Mouse (Mus musculus) midbrain, embryonic 14.5 days (tissue): ENCODE results near the gene Htatip2. TPM values are rescaled to one million over a fixed set of nuclear protein-coding genes. Genes with fewer than 3 reads are reported as not detected.

Source experiments
- ATAC-seq: fragments of 200-750 bp; cut with Nextera tagmentation; 2 replicates; pipeline ENCODE4 v1.8.0; 2017; ENCODE audit warnings: moderate number of reproducible peaks, moderate library complexity; ENCODE audit not compliant: low FRiP score, low TSS enrichment
- DNase-seq: peaks from one replicate; pipeline ENCODE4 v3.0.0-alpha.2; 2015
- H3K27ac ChIP-seq: fragments of 300-500 bp; sonication (generic); replicated peaks from 2 replicates; pipeline ENCODE4 v1.5.1; 2014; ENCODE audit warnings: mild to moderate bottlenecking, low read depth, low read length, moderate library complexity
- H3K27me3 ChIP-seq: fragments of 300-500 bp; sonication (generic); 2 replicates; pipeline ENCODE4 v1.6.1; 2014; ENCODE audit warnings: low read length, control low read depth, mixed read lengths; ENCODE audit not compliant: control insufficient read depth, insufficient read depth
- H3K36me3 ChIP-seq: fragments of 300-500 bp; sonication (generic); 2 replicates; pipeline ENCODE4 v1.6.1; 2014; ENCODE audit warnings: low read length, control low read depth; ENCODE audit not compliant: control insufficient read depth, insufficient read depth
- H3K4me1 ChIP-seq: fragments of 300-500 bp; sonication (generic); 2 replicates; pipeline ENCODE4 v1.6.1; 2014; ENCODE audit warnings: mild to moderate bottlenecking, antibody characterized with exemption, low read length, control low read depth; ENCODE audit not compliant: control insufficient read depth, insufficient read depth
- H3K4me2 ChIP-seq: fragments of 300-500 bp; sonication (generic); 2 replicates; pipeline ENCODE4 v1.6.1; 2014; ENCODE audit warnings: mild to moderate bottlenecking, low read length, moderate library complexity
- H3K4me3 ChIP-seq: fragments of 300-500 bp; sonication (generic); replicated peaks from 2 replicates; pipeline ENCODE4 v1.5.1; 2014; ENCODE audit warnings: low read depth, low read length
- H3K9ac ChIP-seq: fragments of 300-500 bp; sonication (generic); replicated peaks from 2 replicates; pipeline ENCODE4 v1.6.1; 2014; ENCODE audit warnings: mild to moderate bottlenecking, low read length, moderate library complexity
- H3K9me3 ChIP-seq: fragments of 300-500 bp; sonication (generic); 2 replicates; pipeline ENCODE4 v1.6.1; 2016; ENCODE audit warnings: low read length, control low read depth, mixed read lengths; ENCODE audit not compliant: control insufficient read depth
- WGBS: fragments of 180-500 bp; shearing (Covaris S2); extraction: QIAGEN DNeasy Blood & Tissue Kit; methylation state at CpG from one replicate; pipeline ENCODE4 v1.1.7; 2014; 5-methylcytosine and 5-hydroxymethylcytosine counted together
- polyA plus RNA-seq: library from polyadenylated mRNA; unstranded; fragments of >200 nt; fragmentation: Nextera tagmentation; extraction: Ambion mirVana; gene quantifications from 2 replicates; pipeline ENCODE4 v1.2.1, GENCODE M21; 2014

Htatip2 gene
- polyA plus RNA-seq, 1 experiment from 2014 or later: 2.7 TPM

DNA sequence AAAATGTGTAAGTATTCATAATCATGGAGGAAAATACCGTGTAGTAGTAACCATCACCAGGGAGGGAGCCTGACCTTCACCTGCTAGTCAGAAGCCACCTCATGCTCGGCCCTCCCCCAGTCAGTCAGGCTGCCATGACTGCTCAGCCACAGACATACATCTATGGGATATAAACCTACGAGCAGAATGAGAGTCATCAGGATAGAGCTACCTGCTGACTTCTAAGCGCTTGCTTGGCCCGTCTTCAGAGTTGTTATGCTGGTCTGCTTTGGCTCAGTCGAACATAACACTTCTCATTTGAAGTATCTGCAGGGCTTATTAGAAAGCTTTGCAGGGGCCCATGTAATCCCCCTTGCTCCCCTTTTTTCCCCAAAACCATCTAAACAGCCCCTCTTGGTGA is 44.6 kb downstream of the Htatip2 start:
- DNase-seq (no peak), ATAC-seq (no peak)
- H3K4me3 ChIP-seq: no peak overlapping the region
- WGBS: 91% methylated on average over 6 of the region's 6 CpGs
- H3K4me1 ChIP-seq: no peaks in the 10 kb centered on the region
- no peaks in the 10 kb centered on the region for H3K9me3 ChIP-seq
- no peak overlapping the region for H3K4me2 ChIP-seq
- peaks cover 23% of the 10 kb centered on the region for H3K36me3 ChIP-seq
- no peaks in the 10 kb centered on the region for H3K27me3 ChIP-seq
- no peak overlapping the region for H3K9ac ChIP-seq
- H3K27ac ChIP-seq: no peak overlapping the region

DNA sequence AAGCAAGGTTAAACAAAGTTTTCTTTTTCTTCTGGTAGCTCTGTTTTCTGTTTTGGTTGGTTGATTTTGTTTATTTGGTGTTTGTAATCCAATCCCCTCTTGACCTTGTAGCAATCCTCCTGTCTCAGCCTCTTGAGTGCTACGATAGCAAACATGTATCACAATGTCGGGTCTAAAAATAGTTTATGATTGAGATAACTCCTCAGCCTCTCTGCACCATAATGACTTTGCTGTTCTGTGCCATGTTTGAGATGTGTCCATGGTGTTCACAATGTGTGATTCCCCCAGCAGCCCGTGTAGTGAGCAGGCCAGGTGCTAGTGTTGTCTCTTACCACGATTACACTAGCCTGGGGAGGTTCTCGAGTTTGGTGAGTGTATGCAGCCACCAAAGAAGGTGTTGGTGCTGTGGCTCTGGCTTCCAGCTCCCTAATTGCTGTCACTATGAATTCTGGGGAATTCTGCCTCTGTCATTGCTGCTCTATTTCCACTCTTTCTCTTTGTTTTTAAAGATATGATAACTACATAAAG is 45.8 kb downstream of the Htatip2 start:
- WGBS: 86% methylated on average over 5 of the region's 5 CpGs
- Histone ChIP-seq H3K4me3 (no peak overlapping the region), H3K9ac (no peak overlapping the region), H3K4me1 (no peaks in the 10 kb centered on the region), H3K27ac (no peak overlapping the region), H3K36me3 (peaks cover 20% of the 10 kb centered on the region), H3K27me3 (no peaks in the 10 kb centered on the region), H3K9me3 (no peaks in the 10 kb centered on the region), H3K4me2 (no peak overlapping the region)
- ATAC-seq (no peak), DNase-seq (no peak)

DNA sequence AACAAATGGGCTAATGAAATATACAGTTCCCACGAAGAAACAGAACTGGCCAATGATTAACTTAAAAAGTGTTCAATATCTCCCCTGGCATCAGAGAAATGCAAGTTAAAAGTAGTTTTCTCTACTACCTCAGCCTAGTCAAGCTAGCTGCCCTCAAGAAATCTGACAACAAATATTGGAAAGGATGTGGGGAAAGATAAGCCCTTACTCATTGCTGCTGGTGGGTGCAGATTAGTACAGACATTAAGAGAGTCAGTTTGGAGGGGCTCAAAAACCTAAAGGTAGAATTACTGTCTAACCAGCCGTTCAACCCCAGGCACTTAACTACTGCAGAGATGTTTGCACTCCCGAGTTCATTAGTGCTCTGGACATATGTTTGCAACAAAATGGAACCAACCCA is 46.7 kb downstream of the Htatip2 start:
- Histone ChIP-seq H3K27ac (no peak overlapping the region), H3K4me3 (no peak overlapping the region), H3K9ac (no peak overlapping the region), H3K4me2 (no peak overlapping the region), H3K36me3 (peaks cover 16% of the 10 kb centered on the region; the same call in 1 of the 2 replicates), H3K4me1 (no peaks in the 10 kb centered on the region), H3K27me3 (no peaks in the 10 kb centered on the region), H3K9me3 (no peaks in the 10 kb centered on the region)
- no peak for DNase-seq
- ATAC-seq: no peak
- WGBS: 86% methylated on average over 3 of the region's 3 CpGs

- ATAC-seq (no peak), DNase-seq (no peak)
- no peak overlapping the region for H3K4me3 ChIP-seq
- no peak overlapping the region for H3K9ac ChIP-seq
- H3K9me3 ChIP-seq: no peaks in the 10 kb centered on the region
- peaks cover 15% of the 10 kb centered on the region; the same call in 1 of the 2 replicates for H3K36me3 ChIP-seq
- H3K27ac ChIP-seq: no peak overlapping the region
- no peak overlapping the region for H3K4me2 ChIP-seq
- 89% methylated on average over 9 of the region's 9 CpGs for WGBS
- H3K27me3 ChIP-seq: no peaks in the 10 kb centered on the region
- no peaks in the 10 kb centered on the region for H3K4me1 ChIP-seq
Measured at GRCm38 (mm10) chr7:49807093-49807682, 48.3 kb downstream of the Htatip2 start.

GRCm38 (mm10) chr7:49807846-49808622 is 49.1 kb downstream of the Htatip2 start:
- peak; percentile 12 for DNase-seq
- Histone ChIP-seq H3K9ac (no peak overlapping the region), H3K27ac (no peak overlapping the region), H3K4me3 (no peak overlapping the region), H3K9me3 (no peaks in the 10 kb centered on the region), H3K36me3 (peaks cover 20% of the 10 kb centered on the region; the same call in 1 of the 2 replicates), H3K4me2 (no peak overlapping the region), H3K27me3 (no peaks in the 10 kb centered on the region), H3K4me1 (no peaks in the 10 kb centered on the region)
- no peak for ATAC-seq
- WGBS: 72% methylated on average over 17 of the region's 17 CpGs

GRCm38 (mm10) chr7:49809100-49809499 is 50.2 kb downstream of the Htatip2 start:
- DNase-seq: no peak
- no peak overlapping the region for H3K4me2 ChIP-seq
- 0 out of 2 replicates have a peak, but pooled peaks cover 16% of the 10 kb centered on the region for H3K36me3 ChIP-seq
- ATAC-seq: no peak
- H3K4me1 ChIP-seq: no peaks in the 10 kb centered on the region
- WGBS: 93% methylated on average over 6 of the region's 6 CpGs
- no peak overlapping the region for H3K4me3 ChIP-seq
- no peaks in the 10 kb centered on the region for H3K27me3 ChIP-seq
- H3K27ac ChIP-seq: no peak overlapping the region
- no peaks in the 10 kb centered on the region for H3K9me3 ChIP-seq
- H3K9ac ChIP-seq: no peak overlapping the region

GRCm38 (mm10) chr7:49809562-49809961 is 50.6 kb downstream of the Htatip2 start:
- Histone ChIP-seq H3K9ac (no peak overlapping the region), H3K27me3 (no peaks in the 10 kb centered on the region), H3K4me3 (no peak overlapping the region), H3K4me1 (no peaks in the 10 kb centered on the region), H3K4me2 (no peak overlapping the region), H3K36me3 (0 out of 2 replicates have a peak, but pooled peaks cover 16% of the 10 kb centered on the region), H3K27ac (no peak overlapping the region), H3K9me3 (no peaks in the 10 kb centered on the region)
- ATAC-seq: no peak
- no peak for DNase-seq
- 69% methylated on average over 3 of the region's 3 CpGs for WGBS

GRCm38 (mm10) chr7:49811346-49811745 is 52.4 kb downstream of the Htatip2 start:
- Histone ChIP-seq H3K4me2 (no peak overlapping the region), H3K4me1 (no peaks in the 10 kb centered on the region), H3K9me3 (no peaks in the 10 kb centered on the region), H3K27me3 (no peaks in the 10 kb centered on the region), H3K9ac (no peak overlapping the region), H3K27ac (no peak overlapping the region), H3K36me3 (0 out of 2 replicates have a peak, but pooled peaks cover 16% of the 10 kb centered on the region), H3K4me3 (no peak overlapping the region)
- ATAC-seq (no peak), DNase-seq (peak; percentile 66)
- 59% methylated on average over 4 of the region's 4 CpGs for WGBS
